Mouse (Mus musculus) CH12.LX (cell line): ENCODE measurements around the gene Tomm20. TPM values are rescaled to one million over a fixed set of nuclear protein-coding genes. Genes with fewer than 3 reads are reported as not detected.

ENCODE experiments used
- DNase-seq: peaks from one replicate; pipeline ENCODE4 v3.0.0-alpha.2; 2013; ENCODE audit errors: extremely low read depth
- H3K27ac ChIP-seq: 2 replicates; pipeline ENCODE4 v1.5.1; 2012; ENCODE audit warnings: low read depth, mild to moderate bottlenecking, control low read depth, moderate library complexity; ENCODE audit not compliant: insufficient read depth
- H3K27me3 ChIP-seq: replicated peaks from 2 replicates; pipeline ENCODE3; 2012; ENCODE audit warnings: inconsistent platforms
- H3K36me3 ChIP-seq, 2 experiments: replicated peaks in 1 of 2; 2 replicates each; pipeline versions ENCODE3 to v1.6.1; 2012; ENCODE audit warnings: inconsistent platforms in 1 of 2, low read length in 1 of 2, mild to moderate bottlenecking in 1 of 2, mixed read lengths in 1 of 2, moderate library complexity in 1 of 2; ENCODE audit not compliant: control insufficient read depth in 1 of 2, insufficient read depth in 1 of 2
- H3K4me1 ChIP-seq, 2 experiments: 2 replicates each; pipeline ENCODE4 v1.6.1; 2012; ENCODE audit warnings: inconsistent platforms in 1 of 2, moderate library complexity in 1 of 2; ENCODE audit not compliant: insufficient read depth in 2 of 2, control insufficient read depth in 1 of 2
- H3K4me2 ChIP-seq: 2 replicates; pipeline ENCODE4 v1.6.1; 2012; ENCODE audit warnings: low read depth, mild to moderate bottlenecking, control low read depth; ENCODE audit not compliant: poor library complexity, insufficient read depth, severe bottlenecking
- H3K4me3 ChIP-seq, 3 experiments: fragments of 150-350 bp in 1 of 3; sonication (generic) in 1 of 3; replicated peaks in 1 of 3; 2 replicates each; pipeline versions ENCODE3 to v1.5.1; 2011 to 2012; ENCODE audit warnings: low read depth in 2 of 3, low read length in 2 of 3, mild to moderate bottlenecking in 2 of 3, moderate library complexity in 2 of 3, control low read depth in 1 of 3, improper control_type of control experiment in 1 of 3, inconsistent platforms in 1 of 3, mixed read lengths in 1 of 3; ENCODE audit not compliant: poor library complexity in 1 of 3
- H3K79me2 ChIP-seq: replicated peaks from 2 replicates; pipeline ENCODE4 v1.6.1; 2012; ENCODE audit warnings: mild to moderate bottlenecking, moderate library complexity; ENCODE audit not compliant: control insufficient read depth, poor library complexity, insufficient read depth, severe bottlenecking; ENCODE audit errors: extremely low read depth
- H3K9ac ChIP-seq: 2 replicates; pipeline ENCODE4 v1.6.1; 2012; ENCODE audit warnings: low read depth, mild to moderate bottlenecking, control low read depth, moderate library complexity; ENCODE audit not compliant: insufficient read depth
- H3K9me3 ChIP-seq: replicated peaks from 2 replicates; pipeline ENCODE3; 2012; ENCODE audit warnings: low read length, inconsistent platforms, mixed read lengths
- BHLHE40 ChIP-seq: IDR thresholded peaks from 2 replicates; pipeline ENCODE4 v1.6.1; 2011; ENCODE audit warnings: mild to moderate bottlenecking, low read depth, low read length, improper control_type of control experiment
- CTCF ChIP-seq, 2 experiments: IDR thresholded peaks in 1 of 2; conservative IDR thresholded peaks in 1 of 2; 2 replicates each; pipeline ENCODE4 v1.5.1; 2011 to 2012; ENCODE audit warnings: low read depth in 2 of 2, low read length in 2 of 2, improper control_type of control experiment in 1 of 2, inconsistent platforms in 1 of 2, mild to moderate bottlenecking in 1 of 2, moderate library complexity in 1 of 2
- EP300 ChIP-seq: IDR thresholded peaks from 2 replicates; pipeline ENCODE4 v1.6.1; 2011; ENCODE audit warnings: low read length, improper control_type of control experiment
- GABPA ChIP-seq: IDR thresholded peaks from 2 replicates; pipeline ENCODE4 v1.6.1; 2012; ENCODE audit warnings: low read depth, low read length, improper control_type of control experiment, inconsistent platforms; ENCODE audit not compliant: insufficient replicate concordance
- HCFC1 ChIP-seq: IDR thresholded peaks from 2 replicates; pipeline ENCODE4 v1.6.1; 2012; ENCODE audit warnings: low read depth, mild to moderate bottlenecking, inconsistent platforms, low read length, improper control_type of control experiment
- IRF4 ChIP-seq: IDR thresholded peaks from 2 replicates; pipeline ENCODE4 v1.6.1; 2014; ENCODE audit warnings: low read depth, mild to moderate bottlenecking, inconsistent platforms, low read length, improper control_type of control experiment
- JUN ChIP-seq: IDR thresholded peaks from 2 replicates; pipeline ENCODE4 v1.6.1; 2011; ENCODE audit warnings: low read depth, mild to moderate bottlenecking, low read length, improper control_type of control experiment, moderate library complexity; ENCODE audit not compliant: insufficient read depth
- JUND ChIP-seq: conservative IDR thresholded peaks from 2 replicates; pipeline ENCODE4 v1.6.1; 2011; ENCODE audit warnings: low read depth, low read length, improper control_type of control experiment
- KAT2A ChIP-seq: IDR thresholded peaks from 2 replicates; pipeline ENCODE4 v1.6.1; 2012; ENCODE audit warnings: low read length, improper control_type of control experiment, inconsistent platforms; ENCODE audit not compliant: insufficient replicate concordance
- MAX ChIP-seq: IDR thresholded peaks from 2 replicates; pipeline ENCODE4 v1.6.1; 2011; ENCODE audit warnings: low read length, improper control_type of control experiment
- MAZ ChIP-seq: IDR thresholded peaks from 2 replicates; pipeline ENCODE4 v1.6.1; 2012; ENCODE audit warnings: low read depth, mild to moderate bottlenecking, inconsistent platforms, low read length, improper control_type of control experiment, moderate library complexity
- MYC ChIP-seq: IDR thresholded peaks from 2 replicates; pipeline ENCODE4 v1.6.1; 2011; ENCODE audit warnings: low read depth, mild to moderate bottlenecking, improper control_type of control experiment, low read length
- NELFE ChIP-seq: IDR thresholded peaks from 2 replicates; pipeline ENCODE4 v1.6.1; 2011; ENCODE audit warnings: low read depth, low read length, improper control_type of control experiment
- NRF1 ChIP-seq: IDR thresholded peaks from 2 replicates; pipeline ENCODE4 v1.6.1; 2014; ENCODE audit warnings: low read depth, mild to moderate bottlenecking, inconsistent platforms, low read length, improper control_type of control experiment, moderate library complexity
- PAX5 ChIP-seq: IDR thresholded peaks from 2 replicates; pipeline ENCODE4 v1.6.1; 2012; ENCODE audit warnings: low read length, inconsistent platforms, mixed read lengths
- POLR2A ChIP-seq: IDR thresholded peaks from 2 replicates; pipeline ENCODE4 v1.6.1; 2011; ENCODE audit warnings: low read depth, mild to moderate bottlenecking, improper control_type of control experiment, low read length
- POLR2AphosphoS2 ChIP-seq: IDR thresholded peaks from 2 replicates; pipeline ENCODE4 v1.6.1; 2011; ENCODE audit warnings: low read depth, low read length, improper control_type of control experiment
- RAD21 ChIP-seq: IDR thresholded peaks from 2 replicates; pipeline ENCODE4 v1.6.1; 2011; ENCODE audit warnings: low read depth, mild to moderate bottlenecking, low read length, improper control_type of control experiment, moderate library complexity
- RCOR1 ChIP-seq: conservative IDR thresholded peaks from 2 replicates; pipeline ENCODE4 v1.6.1; 2012; ENCODE audit warnings: low read depth, mild to moderate bottlenecking, inconsistent platforms, low read length, improper control_type of control experiment
- SIN3A ChIP-seq: IDR thresholded peaks from 2 replicates; pipeline ENCODE4 v1.6.1; 2012; ENCODE audit warnings: low read length, improper control_type of control experiment, inconsistent platforms
- SMC3 ChIP-seq: IDR thresholded peaks from 2 replicates; pipeline ENCODE4 v1.6.1; 2011; ENCODE audit warnings: low read depth, low read length, improper control_type of control experiment
- TBP ChIP-seq: conservative IDR thresholded peaks from 2 replicates; pipeline ENCODE4 v1.6.1; 2011; ENCODE audit warnings: low read depth, low read length, improper control_type of control experiment
- UBTF ChIP-seq: IDR thresholded peaks from 2 replicates; pipeline ENCODE4 v1.6.1; 2012; ENCODE audit warnings: low read depth, mild to moderate bottlenecking, inconsistent platforms, low read length, improper control_type of control experiment, moderate library complexity
- USF1 ChIP-seq: IDR thresholded peaks from 2 replicates; pipeline ENCODE4 v1.6.1; 2014; ENCODE audit warnings: low read depth, mild to moderate bottlenecking, inconsistent platforms, low read length, improper control_type of control experiment
- ZC3H11A ChIP-seq: IDR thresholded peaks from 2 replicates; pipeline ENCODE4 v1.6.1; 2012; ENCODE audit warnings: low read depth, mild to moderate bottlenecking, inconsistent platforms, low read length, improper control_type of control experiment
- ZNF384 ChIP-seq: IDR thresholded peaks from 2 replicates; pipeline ENCODE4 v1.6.1; 2012; ENCODE audit warnings: low read depth, low read length, improper control_type of control experiment, inconsistent platforms
- dilution Hi-C: fragments of 300-500 bp; cut with MboI; formaldehyde crosslinking; loops from 2 replicates; pipeline ENCODE4 v1.14.3; 2020; ENCODE audit warnings: low sequenced_read_pairs; ENCODE audit not compliant: extremely low pct_unique_long_range_greater_than_20kb, extremely low pct_ligation_motif_present
- in situ Hi-C: fragments of 300-500 bp; cut with MboI; formaldehyde crosslinking; loops from 3 replicates; pipeline ENCODE4 v1.14.3; 2019; ENCODE audit warnings: low sequenced_read_pairs, low pct_ligation_motif_present, low pct_unique_long_range_greater_than_20kb, mixed read lengths
- polyA plus RNA-seq: library from polyadenylated mRNA; unstranded; fragments of >175 nt; gene quantifications from 2 replicates; pipeline ENCODE4 v1.2.1, GENCODE M21; 2012; ENCODE audit warnings: low read depth; ENCODE audit not compliant: insufficient read length
- total RNA-seq, 2 experiments: library from RNA; depleted of rRNA; stranded (reverse); fragments of 300-350 nt in 1 of 2; fragments of >200 nt in 1 of 2; gene quantifications; 2 replicates each; pipeline ENCODE4 v1.2.3; 2012 to 2014

Gene Tomm20
- total and polyA plus RNA-seq, 3 experiments, result 130 to 513 (median 394) TPM

GRCm38 (mm10) chr8:126909371-126909802 is 36.3 kb downstream of the Tomm20 start:
- Histone ChIP-seq H3K4me1 (peaks cover 4 to 40% of the 10 kb centered on the region in 2 experiments), H3K4me2 (no peak overlapping the region), H3K27me3 (no peaks in the 10 kb centered on the region), H3K36me3 (no peaks in the 10 kb centered on the region), H3K4me3 (no peak overlapping the region), H3K27ac (no peak overlapping the region), H3K9ac (no peak overlapping the region), H3K79me2 (no peaks in the 10 kb centered on the region), H3K9me3 (peaks cover 5% of the 10 kb centered on the region)
- in situ Hi-C loops (no loop called here), dilution Hi-C loops (loop anchor here (25.0 kb wide), 1 partner anchor 422 kb away; the partner anchor contains the start of gene Tarbp1)
- TF ChIP-seq ZC3H11A (no peak), ZNF384 (no peak), TBP (no peak), JUN (no peak), POLR2AphosphoS2 (no peak), USF1 (no peak), JUND (no peak), HCFC1 (no peak), RAD21 (no peak)
- DNase-seq, result no peak

GRCm38 (mm10) chr8:126908805-126909204 is 36.8 kb downstream of the Tomm20 start:
- Histone ChIP-seq H3K36me3 (no peaks in the 10 kb centered on the region), H3K4me2 (no peak overlapping the region), H3K27ac (no peak overlapping the region), H3K27me3 (no peaks in the 10 kb centered on the region), H3K79me2 (no peaks in the 10 kb centered on the region), H3K4me1 (peaks cover 6 to 41% of the 10 kb centered on the region in 2 experiments), H3K9ac (no peak overlapping the region), H3K4me3 (no peak overlapping the region), H3K9me3 (peaks cover 5% of the 10 kb centered on the region)
- no peak for DNase-seq
- TF ChIP-seq POLR2A, result no peak
- TF ChIP-seq KAT2A, result no peak
- peak; percentile 30 for TF ChIP-seq SMC3
- TF ChIP-seq PAX5, result no peak
- TF ChIP-seq EP300, result no peak
- TF ChIP-seq IRF4, result 0 out of 2 replicates have a peak, but pooled peaks have one; percentile 15
- no peak for TF ChIP-seq ZC3H11A
- peak; percentile 48 for TF ChIP-seq BHLHE40
- peak; percentile 70 for TF ChIP-seq MAX
- no peak for TF ChIP-seq UBTF
- TF ChIP-seq JUN, result no peak
- no peak for TF ChIP-seq SIN3A
- TF ChIP-seq GABPA, result no peak
- TF ChIP-seq USF1, result no peak
- no peak for TF ChIP-seq HCFC1
- TF ChIP-seq RCOR1, result no peak
- no peak for TF ChIP-seq NELFE
- TF ChIP-seq CTCF (conservative IDR thresholded peaks at IDR 0.05 in 1 of 2, IDR thresholded peaks at IDR 0.05 in 1 of 2; ENCODE audit: low read depth in 2 of 2, low read length in 2 of 2), result peak in 1 of 2 experiments; percentile 53; a peak in 2 of 4 replicates
- TF ChIP-seq NRF1, result no peak
- TF ChIP-seq ZNF384, result no peak
- TF ChIP-seq RAD21, result no peak; the same call in none of the 2 replicates
- TF ChIP-seq MYC, result peak; percentile 74
- TF ChIP-seq MAZ, result no peak
- dilution Hi-C loops, result loop anchor here (25.0 kb wide), 1 partner anchor 422 kb away; the partner anchor contains the start of gene Tarbp1
- in situ Hi-C loops, result no loop called here
